Mouse (Mus musculus) C2C12 (cell line): Measurements from ENCODE around the gene Gm37240.

ENCODE experiments used
- CTCF ChIP-seq: IDR thresholded peaks from one replicate; pipeline ENCODE4 v1.5.1; 2011; ENCODE audit not compliant: control insufficient read depth, insufficient read depth, insufficient read length
- MAX ChIP-seq: IDR thresholded peaks from one replicate; pipeline ENCODE4 v1.6.1; 2011; ENCODE audit warnings: mild to moderate bottlenecking, control low read depth

- no peak for TF ChIP-seq CTCF
- no peak for TF ChIP-seq MAX
Observed at GRCm38 (mm10) chr3:85677952-85678351, 209.4 kb downstream of the Gm37240 start.
